Mouse (Mus musculus) olfactory bulb, adult 2 months (tissue): Measurements from ENCODE around the gene Egfl7.

Experiments
- CTCF ChIP-seq: fragments of 200-500 bp; IDR thresholded peaks from 2 replicates; pipeline ENCODE4 v1.5.1; 2012; ENCODE audit warnings: low read depth, mild to moderate bottlenecking, low read length, moderate library complexity; ENCODE audit not compliant: insufficient read depth
- POLR2A ChIP-seq: fragments of 200-500 bp; IDR thresholded peaks from 2 replicates; pipeline ENCODE4 v1.6.1; 2012; ENCODE audit warnings: mild to moderate bottlenecking, low read depth, low read length, moderate library complexity; ENCODE audit not compliant: insufficient read depth

DNA sequence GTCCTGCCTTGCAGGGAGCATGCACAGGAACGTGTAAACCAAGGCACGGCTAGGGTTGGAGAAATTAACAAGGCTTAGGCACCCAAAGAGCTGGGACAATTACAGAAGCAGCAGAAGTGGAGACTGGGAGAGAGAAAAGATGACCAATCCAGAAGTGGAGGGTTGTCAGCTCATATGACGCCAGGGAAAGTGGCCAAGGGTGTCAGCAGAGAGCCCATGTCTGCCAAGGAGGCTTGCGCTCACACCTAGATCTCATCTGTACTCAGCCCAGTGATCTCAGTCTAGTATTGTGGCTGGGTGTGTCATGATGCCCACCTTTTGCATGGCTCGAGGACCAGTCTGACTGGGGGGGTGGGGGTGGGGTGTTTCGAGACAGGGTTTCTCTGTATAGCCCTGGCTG is 5.9 kb downstream of the Egfl7 start:
- TF ChIP-seq POLR2A (no peak), CTCF (no peak)
